Comparison of ENCODE assay signal across 10 mouse cellular contexts in genomic region chrX:109191436-109191835, GRCm38 (mm10). TPM values are rescaled to one million over a fixed set of nuclear protein-coding genes. Genes with fewer than 3 reads are reported as not detected.
DNase-seq lines count a peak whose midpoint lies in the region; ATAC-seq and TF ChIP-seq lines count a peak whose summit lies in the region.
"Had no signal": no experiment of that assay in that cellular context is flagged by ENCODE, and none has a peak within 500 bp of the region (broad histone marks: within the 10 kb centered on the region; RNA-seq: fewer than 3 reads in every experiment).

No protein-coding gene starts in this region.

- H3K36me3 ChIP-seq in CH12.LX (replicated peaks in 1 of 2; ENCODE audit: control insufficient read depth in 1 of 2, insufficient read depth in 1 of 2, low read length in 1 of 2), result no peaks in the 10 kb centered on the region
- no peaks in the 10 kb centered on the region for H3K36me3 ChIP-seq in lung, postnatal 0 days (ENCODE audit: insufficient read depth, low read length)
- no peaks in the 10 kb centered on the region for H3K36me3 ChIP-seq in forebrain, embryonic 14.5 days (ENCODE audit: control insufficient read depth, insufficient read depth, low read length)
- H3K36me3 ChIP-seq: midbrain, embryonic 12.5 days had no signal

- H3K4me1 ChIP-seq in CH12.LX (ENCODE audit: control insufficient read depth in 1 of 2, insufficient read depth in 2 of 2), result peaks cover 0 to 10% of the 10 kb centered on the region in 2 experiments; a peak in 1 of 4 replicates
- no peaks in the 10 kb centered on the region for H3K4me1 ChIP-seq in lung, postnatal 0 days (ENCODE audit: insufficient read depth, low read depth, low read length)
- no peaks in the 10 kb centered on the region for H3K4me1 ChIP-seq in forebrain, embryonic 14.5 days (ENCODE audit: control insufficient read depth, insufficient read depth, low read length)
- H3K4me1 ChIP-seq: midbrain, embryonic 12.5 days had no signal

- H3K4me2 ChIP-seq in CH12.LX (ENCODE audit: insufficient read depth, low read depth, poor library complexity, severe bottlenecking), result peak overlapping the region; percentile 24; the same call in 1 of the 2 replicates
- H3K4me2 ChIP-seq in lung, postnatal 0 days (replicated peaks; ENCODE audit: low read depth, low read length), result no peak overlapping the region
- H3K4me2 ChIP-seq in forebrain, embryonic 14.5 days (ENCODE audit: low read length), result no peak overlapping the region
- H3K4me2 ChIP-seq: midbrain, embryonic 12.5 days had no signal

- H3K9me3 ChIP-seq in CH12.LX (replicated peaks; ENCODE audit: low read length), result no peaks in the 10 kb centered on the region
- no peaks in the 10 kb centered on the region for H3K9me3 ChIP-seq in lung, postnatal 0 days (ENCODE audit: low read length)
- H3K9me3 ChIP-seq in forebrain, embryonic 14.5 days (replicated peaks; ENCODE audit: control insufficient read depth, low read length), result no peaks in the 10 kb centered on the region
- H3K9me3 ChIP-seq: midbrain, embryonic 12.5 days had no signal

- in situ Hi-C loops in CH12.LX (cut with MboI; ENCODE audit: low pct_ligation_motif_present, low pct_unique_long_range_greater_than_20kb, low sequenced_read_pairs), result no loop called here

- no peak for TF ChIP-seq CTCF in CH12.LX (conservative IDR thresholded peaks at IDR 0.05 in 1 of 2, IDR thresholded peaks at IDR 0.05 in 1 of 2; ENCODE audit: low read depth in 2 of 2, low read length in 2 of 2)
- no peak for TF ChIP-seq CTCF in lung, postnatal 0 days (IDR thresholded peaks at IDR 0.05)

- H3K27ac ChIP-seq in CH12.LX (ENCODE audit: insufficient read depth, low read depth), result peak overlapping the region; percentile 29; the same call in 1 of the 2 replicates
- H3K27ac ChIP-seq in lung, postnatal 0 days (ENCODE audit: low read length), result peak overlapping the region; percentile 75
- no peak overlapping the region for H3K27ac ChIP-seq in forebrain, embryonic 14.5 days (ENCODE audit: low read depth, low read length)
- H3K27ac ChIP-seq: midbrain, embryonic 12.5 days had no signal

- H3K4me3 ChIP-seq in CH12.LX (replicated peaks in 1 of 3; ENCODE audit: low read depth in 2 of 3, low read length in 2 of 3, poor library complexity in 1 of 3), result no peak overlapping the region
- H3K4me3 ChIP-seq in lung, postnatal 0 days (ENCODE audit: low read depth, low read length), result no peak overlapping the region
- H3K4me3 ChIP-seq in forebrain, embryonic 14.5 days (ENCODE audit: low read depth, low read length), result no peak overlapping the region
- H3K4me3 ChIP-seq: midbrain, embryonic 12.5 days had no signal

- no peak for TF ChIP-seq EP300 in CH12.LX (IDR thresholded peaks at IDR 0.05; ENCODE audit: low read length)
- peak; percentile 25; the same call in 1 of the 2 replicates for TF ChIP-seq EP300 in lung, postnatal 0 days (IDR thresholded peaks at IDR 0.05)

- no peaks in the 10 kb centered on the region for H3K27me3 ChIP-seq in CH12.LX (replicated peaks)
- H3K27me3 ChIP-seq in lung, postnatal 0 days (replicated peaks; ENCODE audit: insufficient read depth, low read length), result no peaks in the 10 kb centered on the region
- H3K27me3 ChIP-seq in forebrain, embryonic 14.5 days (replicated peaks; ENCODE audit: control insufficient read depth, insufficient read depth, low read length), result no peaks in the 10 kb centered on the region
- H3K27me3 ChIP-seq: midbrain, embryonic 12.5 days had no signal

- WGBS in lung, postnatal 0 days, result 39% methylated on average over 4 of the region's 4 CpGs
- 69% methylated on average over 4 of the region's 4 CpGs for WGBS in forebrain, embryonic 14.5 days

- no peak overlapping the region for H3K9ac ChIP-seq in CH12.LX (ENCODE audit: insufficient read depth, low read depth)
- H3K9ac ChIP-seq in lung, postnatal 0 days (replicated peaks; ENCODE audit: low read depth), result no peak overlapping the region
- H3K9ac ChIP-seq in forebrain, embryonic 14.5 days (ENCODE audit: low read length), result no peak overlapping the region
- H3K9ac ChIP-seq: midbrain, embryonic 12.5 days had no signal

- peak; percentile 10 to 29 for DNase-seq in adrenal gland, adult (ENCODE audit: inconsistent age in 2 of 2, low spot score in 1 of 2)
- no peak for DNase-seq in adrenal gland, postnatal 25 days
- no peak for DNase-seq in CH12.LX (ENCODE audit: extremely low read depth)
- peak; percentile 5 for DNase-seq in heart, postnatal 25 days (ENCODE audit: low spot score)
- DNase-seq in lung, postnatal 0 days (ENCODE audit: low spot score), result peak; percentile 53
- DNase-seq in cerebellum, postnatal 14 days, result no peak
- DNase-seq in right cerebral cortex, adult 18-20 months, result no peak
- no peak for DNase-seq in forebrain, embryonic 14.5 days (ENCODE audit: low spot score)

- TF ChIP-seq POLR2A in CH12.LX (IDR thresholded peaks at IDR 0.05; ENCODE audit: low read depth, low read length), result no peak

- dilution Hi-C loops in CH12.LX (cut with MboI; ENCODE audit: extremely low pct_ligation_motif_present, extremely low pct_unique_long_range_greater_than_20kb, low sequenced_read_pairs), result no loop called here

- intact Hi-C loops in heart, postnatal 25 days (cut with DNase I), result no loop called here

- H3K79me2 ChIP-seq in CH12.LX (replicated peaks; ENCODE audit: control insufficient read depth, extremely low read depth, insufficient read depth, poor library complexity, severe bottlenecking), result no peaks in the 10 kb centered on the region

- peak; percentile 83 for ATAC-seq in lung, postnatal 0 days
- no peak for ATAC-seq in forebrain, embryonic 14.5 days
- ATAC-seq: inflammation-experienced regulatory T-cells, adult 6 months had no signal

- no peak for TF ChIP-seq RAD21 in CH12.LX (IDR thresholded peaks at IDR 0.05; ENCODE audit: low read depth, low read length)

TF ChIP-seq in CH12.LX, 34 proteins besides CTCF, POLR2A, EP300 and RAD21:
- TF ChIP-seq TCF12 (IDR thresholded peaks at IDR 0.05; ENCODE audit: low read depth, low read length), result no peak
- no peak for TF ChIP-seq ZMIZ1 (IDR thresholded peaks at IDR 0.05; ENCODE audit: low read depth, low read length)
- no peak for TF ChIP-seq MEF2A (IDR thresholded peaks at IDR 0.05; ENCODE audit: borderline replicate concordance, low read depth, low read length)
- TF ChIP-seq E2F4 (IDR thresholded peaks at IDR 0.05; ENCODE audit: insufficient replicate concordance, low read depth, low read length), result no peak
- no peak for TF ChIP-seq ZC3H11A (IDR thresholded peaks at IDR 0.05; ENCODE audit: low read depth, low read length)
- TF ChIP-seq NELFE (IDR thresholded peaks at IDR 0.05; ENCODE audit: low read depth, low read length), result no peak
- no peak for TF ChIP-seq SIN3A (IDR thresholded peaks at IDR 0.05; ENCODE audit: low read length)
- TF ChIP-seq USF1 (IDR thresholded peaks at IDR 0.05; ENCODE audit: low read depth, low read length), result no peak
- no peak for TF ChIP-seq MAX (IDR thresholded peaks at IDR 0.05; ENCODE audit: low read length)
- no peak for TF ChIP-seq GABPA (IDR thresholded peaks at IDR 0.05; ENCODE audit: insufficient replicate concordance, low read depth, low read length)
- TF ChIP-seq RCOR1 (conservative IDR thresholded peaks at IDR 0.05; ENCODE audit: low read depth, low read length), result no peak
- TF ChIP-seq IRF4 (IDR thresholded peaks at IDR 0.05; ENCODE audit: low read depth, low read length), result no peak
- no peak for TF ChIP-seq ELF1 (IDR thresholded peaks at IDR 0.05; ENCODE audit: low read depth, low read length)
- TF ChIP-seq ZNF384 (IDR thresholded peaks at IDR 0.05; ENCODE audit: low read depth, low read length), result no peak
- TF ChIP-seq MAFK (IDR thresholded peaks at IDR 0.05; ENCODE audit: insufficient replicate concordance, low read length), result no peak
TF ChIP-seq in CH12.LX: peak in this region for 0.

RNA-seq across cellular contexts. Expression of gene Gm6377, which starts 5.1 kb away (rescaled TPM):
- total RNA-seq in adrenal gland, postnatal 25 days (2021), result 0.43 TPM in 1 of 2 replicates, not detected in the other
- total RNA-seq in CH12.LX (2012; rRNA removed) (0.34 and 0.46 TPM in 2 replicates), CH12.LX (2014; rRNA removed) (1.2 and 1.8 TPM in 2 replicates)
- polyA plus RNA-seq in CH12.LX (2012; ENCODE audit: insufficient read length, low read depth), result 0.56 and 1.4 TPM in 2 replicates
- total RNA-seq in heart, postnatal 25 days (2021), result under 1 TPM; 0.08 to 0.25 TPM
- polyA plus RNA-seq in lung, postnatal 0 days (2015; fragmentation: Nextera tagmentation; extraction: Ambion mirVana), result 0.47 and 0.95 TPM in 2 replicates
- polyA plus RNA-seq in forebrain, embryonic 14.5 days (2014; fragmentation: Nextera tagmentation; extraction: Ambion mirVana), result 0.17 and 0.21 TPM in 2 replicates

Comparison
In these comparisons a context has a peak if more than half of its experiments do, and no peak if none do; other contexts are left out.
1. DNase-seq: peak in adrenal gland, adult (2 of 2), heart, postnatal 25 days (single experiment) and lung, postnatal 0 days (single experiment); none in adrenal gland, postnatal 25 days (single experiment), CH12.LX (single experiment), cerebellum, postnatal 14 days (0 of 2), right cerebral cortex, adult 18-20 months (single experiment) and forebrain, embryonic 14.5 days (single experiment).